Mouse (Mus musculus): ENCODE measurements around the gene Rpl18a.
A peak's percentile ranks its signal among the peaks of the same experiment; 100 is the strongest.
"Not testable (repeated sequence)": the region's sequence is repeated elsewhere in the genome, so short reads cannot be mapped to it uniquely, and the experiment has no call there.

Rpl18a gene

DNA sequence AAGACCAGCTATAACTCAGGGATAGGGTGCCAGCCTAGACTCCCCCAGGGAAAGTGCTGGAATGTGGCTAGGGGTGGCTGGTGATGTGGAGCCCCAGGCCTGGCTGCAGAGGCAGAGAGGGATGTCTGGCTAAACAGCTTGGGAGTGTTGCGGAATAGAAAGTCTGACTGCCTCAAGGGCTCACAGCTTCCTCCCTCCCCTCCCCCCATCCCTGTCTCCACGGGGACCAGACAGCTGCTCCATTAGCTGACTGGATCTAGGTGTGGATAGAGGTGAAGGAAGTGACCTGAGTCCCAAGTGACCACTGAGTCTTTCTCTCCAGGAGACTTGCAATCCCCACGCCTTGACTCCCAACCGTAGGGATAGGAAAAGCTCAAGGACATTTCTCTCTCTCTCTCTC is 5.9 kb upstream of the Rpl18a start:
- DNase-seq (ENCODE audit: low spot score), result no peak

- no peak for DNase-seq (ENCODE audit: low spot score)
Observed at GRCm38 (mm10) chr8:70902211-70902610, 5.0 kb upstream of the Rpl18a start.

- DNase-seq (ENCODE audit: low spot score), result no peak
Observed at GRCm38 (mm10) chr8:70900872-70901387, 3.7 kb upstream of the Rpl18a start.

DNA sequence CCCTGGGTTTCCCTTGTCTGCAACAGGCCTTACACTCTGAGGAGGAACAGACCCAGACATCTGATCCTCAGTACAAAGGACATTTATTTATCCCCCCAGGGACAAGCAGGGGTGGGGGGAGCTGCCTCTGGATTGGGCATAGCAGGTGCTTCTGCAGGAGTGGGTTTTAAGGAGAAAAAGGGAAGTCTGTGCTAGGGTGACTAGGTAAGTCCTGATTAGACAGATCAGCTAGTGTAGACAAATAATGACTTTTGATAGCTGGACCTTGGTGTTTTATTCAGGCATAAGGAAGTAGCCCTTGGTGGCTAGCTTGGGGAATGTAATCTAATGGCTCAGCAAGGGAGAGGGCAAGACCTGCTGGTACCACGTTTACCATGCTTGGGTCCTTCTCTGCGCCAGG is 2.0 kb upstream of the Rpl18a start:
- no peak for DNase-seq (ENCODE audit: low spot score)

- no peak for DNase-seq (ENCODE audit: low spot score)
Observed at GRCm38 (mm10) chr8:70898661-70899198, 1.5 kb upstream of the Rpl18a start.

DNA sequence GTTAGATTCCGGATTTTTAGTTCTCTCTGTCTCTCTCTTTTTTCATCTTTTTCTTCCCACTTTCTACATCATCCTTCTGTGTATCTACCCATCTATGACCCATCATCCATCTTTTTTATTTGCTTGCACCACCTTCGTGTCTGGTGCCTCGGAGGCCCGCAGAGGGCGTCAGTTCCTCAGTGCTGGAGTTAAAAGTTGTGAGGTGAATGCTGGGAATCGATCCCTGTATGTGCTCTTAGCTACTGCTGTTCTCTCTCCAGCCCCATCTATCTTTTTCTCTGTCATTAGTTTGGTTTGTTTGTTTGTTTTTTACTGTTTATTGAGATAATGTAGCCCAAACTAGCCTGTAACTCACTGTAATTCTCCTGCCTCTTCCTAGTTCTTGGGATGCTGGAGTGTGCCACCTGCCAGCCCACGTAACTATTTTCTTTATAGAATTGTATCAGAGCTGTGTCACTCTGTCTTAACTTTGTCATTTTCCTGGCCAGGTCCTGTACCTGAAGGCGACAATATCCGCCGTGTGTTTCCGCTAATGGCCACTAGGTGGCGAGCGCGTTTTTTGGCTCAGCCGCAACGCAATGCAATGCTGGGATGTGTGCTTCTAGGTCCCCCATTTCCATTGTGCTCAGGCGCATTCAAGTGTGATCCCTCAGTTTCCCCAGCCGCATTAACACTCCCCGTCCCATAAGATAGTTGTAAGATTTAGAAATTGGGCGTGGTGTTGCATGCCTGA is 635 bp upstream of the Rpl18a start:
- DNase-seq (ENCODE audit: low spot score), result peak; percentile 87

DNA sequence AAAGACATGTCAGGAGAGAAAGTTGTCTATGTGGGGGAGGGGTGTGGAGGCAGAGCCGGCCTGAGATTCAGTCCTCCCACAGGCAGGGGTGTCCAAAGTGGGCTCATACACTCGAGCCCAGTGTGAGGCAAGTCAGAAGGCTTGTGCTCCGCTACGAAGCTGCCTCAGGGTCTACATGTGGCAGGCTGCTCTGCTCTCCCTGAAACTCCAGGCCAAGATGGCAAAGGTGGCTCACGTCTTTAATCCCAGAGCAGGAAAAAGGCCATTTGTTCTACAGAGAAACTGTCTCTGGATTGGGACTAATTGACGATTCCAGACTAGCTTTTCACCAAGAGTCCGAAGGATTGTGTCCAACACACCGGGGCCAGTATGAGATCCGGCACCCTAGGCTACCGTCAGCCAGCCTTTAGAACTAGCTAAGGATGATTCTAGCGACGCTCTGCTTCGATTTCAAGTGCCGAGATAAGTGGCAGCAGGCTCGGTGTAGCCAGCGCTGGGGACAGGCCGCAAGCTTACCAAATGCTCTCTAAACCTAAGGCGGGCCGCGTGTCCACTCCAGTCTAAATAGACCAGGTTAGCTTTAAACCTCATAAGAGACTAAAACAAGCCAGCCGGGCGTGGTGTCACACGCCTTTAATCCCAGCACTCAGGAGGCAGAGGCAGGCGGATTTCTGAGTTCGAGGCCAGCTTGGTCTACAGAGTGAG is 744 bp downstream of the Rpl18a start:
- DNase-seq (ENCODE audit: low spot score), result no peak

- DNase-seq (ENCODE audit: low spot score), result not testable (repeated sequence)
Observed at GRCm38 (mm10) chr8:70895571-70896259, 1.5 kb downstream of the Rpl18a start.

GRCm38 (mm10) chr8:70894771-70895545 is 2.3 kb downstream of the Rpl18a start:
- no peak for DNase-seq (ENCODE audit: low spot score)

GRCm38 (mm10) chr8:70894385-70894720 is 2.9 kb downstream of the Rpl18a start:
- no peak for DNase-seq (ENCODE audit: low spot score)

DNA sequence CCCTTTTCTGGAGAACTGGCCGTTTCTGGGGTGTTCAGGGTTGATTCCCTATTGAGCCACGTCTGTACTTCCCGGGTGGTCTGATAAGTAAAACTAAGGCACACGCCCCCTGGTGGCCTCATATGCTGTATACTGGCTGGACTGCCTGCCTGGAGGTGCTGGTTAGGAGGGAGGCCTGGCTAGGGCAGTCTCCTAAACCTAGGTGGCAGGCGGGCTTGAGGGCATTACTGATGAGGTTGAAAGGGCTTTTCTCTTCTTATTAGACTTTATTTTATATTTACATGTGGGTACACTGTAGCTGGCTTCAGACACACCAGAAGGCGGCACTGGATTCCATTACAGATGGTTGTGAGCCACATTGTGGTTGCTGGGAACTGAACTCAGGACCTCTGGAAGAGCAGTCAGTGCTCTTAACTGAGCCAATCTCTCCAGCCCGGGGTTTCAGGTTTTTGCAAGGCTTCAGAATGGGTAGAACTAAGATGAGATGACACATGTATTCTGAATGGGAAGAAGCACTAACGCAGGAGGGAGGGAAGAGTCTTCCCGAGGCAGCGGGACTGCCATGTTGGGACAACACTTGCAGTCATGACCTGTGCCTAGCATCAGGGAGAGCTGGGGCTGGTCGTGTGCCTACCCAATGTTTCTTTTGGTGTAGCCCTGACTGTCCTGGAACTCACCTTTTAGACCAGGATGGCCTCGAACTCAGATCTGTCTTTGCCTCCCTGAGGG is 3.4 kb downstream of the Rpl18a start:
- DNase-seq (ENCODE audit: low spot score), result peak; percentile 69

GRCm38 (mm10) chr8:70892896-70893655 is 4.1 kb downstream of the Rpl18a start:
- DNase-seq (ENCODE audit: low spot score), result no peak

- DNase-seq (ENCODE audit: low spot score), result no peak
Observed at GRCm38 (mm10) chr8:70892022-70892895, 5.0 kb downstream of the Rpl18a start, which contains the start of gene Slc5a5. Gene Slc5a5 (minus strand): TSS chr8:70892757.

- peak; percentile 80 for DNase-seq (ENCODE audit: low spot score)
Observed at GRCm38 (mm10) chr8:70891356-70891755, 5.9 kb downstream of the Rpl18a start.

- DNase-seq (ENCODE audit: low spot score), result no peak
Observed at GRCm38 (mm10) chr8:70890656-70891055, 6.6 kb downstream of the Rpl18a start.

DNA sequence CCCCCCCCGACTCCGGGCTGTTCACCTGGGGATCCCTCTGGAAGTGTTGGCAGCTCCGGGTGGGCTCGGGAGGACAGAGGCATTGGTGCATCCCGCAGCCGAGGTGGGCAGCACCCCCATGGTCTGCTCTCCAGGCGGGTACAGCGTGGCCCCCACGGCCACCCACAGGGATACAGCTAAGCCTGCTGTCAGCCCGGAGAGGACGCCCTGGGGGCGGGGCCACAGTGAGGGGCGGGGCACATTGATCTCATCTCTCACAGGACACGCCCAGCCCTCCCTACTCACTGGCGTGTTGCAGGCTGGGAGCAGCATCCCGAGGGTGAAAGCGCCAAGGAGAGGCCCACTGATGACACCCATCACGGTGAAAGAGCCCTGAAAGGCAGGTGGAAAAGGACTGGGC is 9.5 kb downstream of the Rpl18a start:
- DNase-seq (ENCODE audit: low spot score), result no peak

DNA sequence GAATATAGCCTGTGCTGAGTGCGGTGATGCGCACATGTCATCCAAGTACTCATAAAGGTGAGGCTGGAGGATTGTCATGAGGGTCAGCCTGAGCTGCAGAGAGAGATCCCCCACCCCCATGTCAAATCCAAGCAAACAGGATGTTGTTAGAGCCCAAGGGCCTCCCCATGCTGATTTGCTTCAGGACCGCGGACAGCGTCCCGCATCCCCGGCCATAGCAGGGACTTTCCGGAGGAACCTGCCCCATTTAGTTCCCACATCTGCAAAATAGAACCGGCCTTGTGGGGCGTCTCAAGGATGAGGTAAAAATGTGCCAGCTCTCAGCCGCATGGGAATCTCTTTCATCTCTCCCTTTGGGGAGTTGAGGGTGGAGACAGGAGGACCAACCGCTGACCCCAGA is 11.6 kb downstream of the Rpl18a start:
- no peak for DNase-seq (ENCODE audit: low spot score)

DNA sequence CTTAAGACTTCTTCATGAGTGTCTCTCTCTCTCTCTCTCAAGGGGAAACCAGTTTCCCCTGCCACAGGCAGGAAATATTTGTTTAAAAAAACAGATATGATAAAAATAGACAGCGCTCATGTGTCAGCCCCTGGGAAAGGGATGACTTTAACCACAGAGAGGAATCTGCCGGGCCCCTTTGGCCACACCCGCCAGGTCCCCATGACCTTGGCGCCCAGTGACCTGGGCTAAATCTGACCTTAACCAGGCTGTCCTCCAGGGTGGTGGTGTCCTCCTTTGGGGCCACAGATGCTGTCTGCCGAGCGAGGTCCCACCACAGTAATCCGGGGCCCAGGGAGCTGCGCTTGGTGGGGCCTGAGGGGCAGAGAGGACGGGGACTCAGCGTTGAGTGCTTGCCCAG is 12.5 kb downstream of the Rpl18a start:
- no peak for DNase-seq (ENCODE audit: low spot score)

- no peak for DNase-seq (ENCODE audit: low spot score)
Observed at GRCm38 (mm10) chr8:70884186-70884585, 13.0 kb downstream of the Rpl18a start.

Data from lung, postnatal 25 days (tissue).